Mouse (Mus musculus) embryonic fibroblast, embryonic 13.5 days (primary cell): ENCODE results near the gene Mtmr12.

Experiments
- CTCF ChIP-seq: IDR thresholded peaks from 2 replicates; pipeline ENCODE4 v1.5.1; 2011; ENCODE audit warnings: mild to moderate bottlenecking, control low read depth, low read length, moderate library complexity, borderline replicate concordance; ENCODE audit not compliant: insufficient read depth
- POLR2A ChIP-seq: IDR thresholded peaks from 2 replicates; pipeline ENCODE4 v1.6.1; 2011; ENCODE audit warnings: low read depth, mild to moderate bottlenecking, control low read depth, low read length, moderate library complexity

GRCm38 (mm10) chr15:12203512-12204318, 1.1 kb upstream of the Mtmr12 start:
- no peak for TF ChIP-seq POLR2A
- no peak for TF ChIP-seq CTCF
